Mouse (Mus musculus): Measurements from ENCODE around the gene Kat7.

The Kat7 gene

DNA sequence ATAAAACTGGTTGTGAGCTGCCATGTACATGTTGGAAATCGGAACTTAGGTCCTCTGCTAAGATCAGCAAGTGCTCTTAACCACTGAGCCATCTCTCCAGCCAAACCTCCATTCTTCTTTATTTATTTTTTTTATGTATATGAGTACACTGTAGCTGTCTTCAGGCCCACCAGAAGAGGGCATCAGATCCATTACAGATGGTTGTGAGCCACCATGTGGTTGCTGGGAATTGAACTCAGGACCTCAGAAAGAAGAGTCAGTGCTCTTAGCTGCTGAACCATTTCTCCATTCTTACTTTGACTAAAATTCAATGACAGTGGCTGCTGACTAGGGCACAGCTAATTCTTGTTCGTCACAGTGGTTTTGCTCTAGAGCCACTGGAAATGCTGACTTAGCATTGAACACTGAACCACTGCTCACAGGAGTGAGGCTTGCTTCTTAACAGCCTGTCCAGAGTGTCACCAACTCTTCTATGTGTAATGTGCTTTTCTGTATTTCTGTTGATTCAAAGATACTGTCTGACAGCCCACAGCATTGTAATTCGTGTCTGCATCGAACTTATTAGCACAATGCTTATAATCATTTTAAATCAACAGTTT, 30.9 kb downstream of the Kat7 start:
- DNase-seq (ENCODE audit: low spot score in 2 of 2) = no peak

DNA sequence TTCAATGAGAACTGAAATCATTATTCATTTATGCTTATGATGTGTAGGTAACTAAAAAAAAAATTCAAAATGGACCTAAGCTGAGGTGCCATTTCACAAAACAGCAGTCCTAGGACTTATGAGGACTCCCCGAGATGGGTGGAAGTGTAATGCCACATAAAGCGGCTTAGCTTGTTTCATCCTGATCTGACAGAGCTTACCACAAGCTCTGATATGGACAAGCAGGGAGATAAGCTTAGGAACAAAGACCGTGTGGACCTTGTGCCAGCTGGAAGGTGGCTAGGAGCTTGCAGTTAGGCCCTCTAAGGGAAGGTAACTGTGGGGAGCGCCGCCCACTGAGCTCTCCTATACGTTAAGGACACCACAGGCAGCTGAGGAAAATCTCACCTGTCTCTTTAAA, 34.0 kb downstream of the Kat7 start:
- no peak for DNase-seq (ENCODE audit: low spot score in 2 of 2)

DNA sequence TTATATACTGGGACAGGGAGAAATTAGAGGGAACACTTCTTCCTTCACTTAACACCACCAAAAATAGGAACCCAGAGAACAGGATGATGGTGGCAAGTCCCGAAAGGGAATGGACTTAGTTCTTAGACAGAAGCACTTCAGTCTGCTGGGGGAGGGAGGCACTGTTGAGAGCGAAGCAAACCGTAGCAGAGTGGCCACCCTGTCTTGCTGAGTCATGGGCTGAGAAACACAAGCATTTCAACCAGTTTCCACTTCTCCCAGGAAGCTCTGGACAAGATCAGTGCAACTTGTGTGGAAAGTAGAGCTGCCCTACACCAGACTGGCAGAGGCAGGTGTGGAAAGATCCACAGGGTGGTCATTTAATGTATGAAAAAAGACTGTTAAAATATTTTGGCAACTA, 35.4 kb downstream of the Kat7 start:
- no peak for DNase-seq (ENCODE audit: low spot score in 2 of 2)

- no peak for DNase-seq (ENCODE audit: low spot score in 2 of 2)
Measured at GRCm38 (mm10) chr11:95273661-95274060, 36.4 kb downstream of the Kat7 start.

GRCm38 (mm10) chr11:95266540-95267245, 43.4 kb downstream of the Kat7 start:
- DNase-seq (ENCODE audit: low spot score in 2 of 2) = no peak

DNA sequence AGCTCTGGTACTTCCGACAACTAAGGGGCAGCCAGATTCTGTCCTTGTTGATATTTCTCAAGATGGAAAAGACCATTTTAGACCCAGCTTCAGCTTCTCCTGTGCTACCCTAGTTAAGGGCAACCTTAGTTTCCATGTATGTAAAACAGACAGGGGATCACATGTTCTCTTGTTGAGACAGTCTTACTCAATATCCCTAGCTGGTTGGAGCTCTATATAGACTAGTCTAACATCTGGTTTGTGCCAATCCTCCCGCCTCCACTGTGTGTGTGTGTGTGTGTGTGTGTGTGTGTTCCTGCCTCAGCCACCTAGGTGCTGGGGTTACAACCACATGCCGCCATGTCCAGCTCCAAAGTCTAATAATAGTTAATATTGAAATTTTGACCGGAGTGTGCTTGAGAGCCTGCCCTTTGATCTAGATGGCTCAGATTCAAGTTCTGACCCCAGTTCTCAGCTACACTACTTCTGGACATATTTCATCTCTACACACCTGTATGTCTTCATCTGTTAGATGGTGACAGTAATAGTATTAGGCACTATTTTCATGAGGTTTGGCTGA, 45.5 kb downstream of the Kat7 start:
- DNase-seq (ENCODE audit: low spot score in 2 of 2) = no peak

DNA sequence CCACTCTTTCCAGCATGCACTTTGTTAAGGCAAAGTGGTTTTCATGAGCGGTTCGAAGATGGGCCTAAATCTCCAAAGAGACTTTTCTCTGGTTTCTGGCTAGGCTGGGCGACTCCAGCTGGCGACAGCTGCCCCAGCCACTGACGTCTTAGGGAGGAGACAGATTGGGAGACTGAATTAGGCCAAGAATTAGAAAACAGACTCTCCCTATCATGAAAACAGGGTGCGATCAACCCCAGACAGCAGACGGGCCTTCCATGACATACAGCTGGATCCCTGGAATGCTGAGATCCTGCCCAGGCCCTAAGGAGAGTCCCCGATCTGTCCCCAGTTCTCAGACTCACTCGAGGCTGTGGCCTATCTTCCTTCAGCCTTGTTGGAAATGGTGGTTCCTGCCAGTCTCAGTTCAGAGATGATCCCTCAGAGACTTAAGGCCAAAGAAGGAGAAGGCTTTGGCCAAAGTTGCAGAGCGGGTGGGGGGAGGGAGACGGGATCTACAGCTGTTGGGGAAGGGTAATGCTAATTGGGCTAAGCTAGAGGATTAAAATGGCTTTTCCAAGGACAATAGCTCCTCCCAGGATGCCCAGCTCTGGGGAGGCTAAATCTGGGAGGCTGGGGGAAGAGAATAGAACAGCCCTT, 46.1 kb downstream of the Kat7 start:
- DNase-seq (ENCODE audit: low spot score in 2 of 2) = no peak

DNA sequence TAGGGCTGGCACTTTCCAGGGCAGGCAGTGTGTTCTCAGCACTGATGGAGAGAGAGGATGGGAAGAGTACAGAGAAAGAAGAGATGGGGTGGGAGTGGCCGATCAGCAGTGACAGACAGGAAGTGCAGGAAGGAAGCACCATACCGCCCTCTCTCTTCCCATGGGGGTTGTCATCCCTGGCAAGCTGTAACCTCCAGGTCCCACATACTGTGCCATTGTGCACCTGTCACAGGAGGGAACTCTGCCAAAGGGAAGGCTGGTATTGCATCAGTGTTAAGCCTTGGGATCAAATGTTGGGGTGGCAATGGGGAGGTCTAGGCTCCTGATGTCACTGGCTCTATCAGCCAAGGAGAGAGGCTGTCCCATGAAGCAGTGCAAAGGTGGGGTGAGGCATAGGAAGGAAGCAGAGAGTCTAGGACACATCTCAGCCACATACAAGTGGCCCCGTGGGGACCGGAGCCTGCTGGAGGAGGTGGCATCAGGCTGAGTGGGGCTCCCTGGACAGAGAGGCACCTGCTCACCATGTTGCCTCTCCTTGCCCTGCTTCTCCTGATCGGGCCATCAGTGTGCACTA, 48.8 kb downstream of the Kat7 start, which contains the start of gene Tac4:
Gene Tac4, plus strand, starts transcription at position 352 of the 574 bp plus-strand sequence.
- no peak for DNase-seq (ENCODE audit: low spot score in 2 of 2)

GRCm38 (mm10) chr11:95259088-95259849, 50.8 kb downstream of the Kat7 start:
- peak; percentile 76 to 93 for DNase-seq (ENCODE audit: low spot score in 2 of 2)

- peak; percentile 50 to 77 for DNase-seq (ENCODE audit: low spot score in 2 of 2)
Measured at GRCm38 (mm10) chr11:95258490-95258889, 51.6 kb downstream of the Kat7 start.

- DNase-seq (ENCODE audit: low spot score in 2 of 2) = no peak
Measured at GRCm38 (mm10) chr11:95257930-95258329, 52.1 kb downstream of the Kat7 start.

DNA sequence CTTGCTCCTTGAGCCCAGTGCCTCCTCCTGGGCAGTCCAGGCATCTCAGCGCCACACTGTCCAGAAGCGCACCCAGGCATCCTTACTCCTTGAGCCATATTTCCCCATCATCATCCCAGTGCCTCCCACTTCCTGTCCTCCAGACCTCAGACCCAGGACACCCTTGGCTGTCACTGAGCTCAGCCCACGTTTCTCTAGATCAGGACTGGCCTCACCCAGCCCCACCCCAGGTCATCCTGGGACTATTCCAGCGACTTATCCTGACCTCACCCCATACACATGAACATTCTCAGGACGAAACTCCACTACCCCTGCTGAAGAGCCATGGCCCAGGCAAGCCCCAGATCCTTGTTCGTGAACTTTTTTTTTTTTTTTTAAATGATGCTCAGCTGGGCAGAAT, 54.3 kb downstream of the Kat7 start:
- DNase-seq (ENCODE audit: low spot score in 2 of 2) = no peak

DNA sequence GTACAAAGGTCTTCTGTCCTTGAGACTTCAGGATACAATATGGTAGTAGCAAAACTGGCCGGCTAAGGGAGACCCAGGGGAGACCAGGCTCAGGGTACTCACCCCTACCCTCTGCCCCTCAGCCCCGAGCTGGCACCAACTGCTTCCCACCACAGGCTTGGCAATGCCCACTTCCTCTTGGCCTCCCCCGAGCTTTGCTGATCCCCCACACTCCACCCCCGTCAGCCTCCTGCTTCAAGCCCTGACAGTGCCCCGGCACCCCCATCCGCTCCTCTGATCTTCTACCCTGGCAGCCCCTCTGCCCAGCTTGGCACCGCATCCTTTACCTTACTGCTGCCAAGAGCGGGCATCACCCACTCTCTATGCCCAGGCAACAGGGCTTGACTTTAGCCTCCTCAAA, 55.9 kb downstream of the Kat7 start:
- no peak for DNase-seq (ENCODE audit: low spot score in 2 of 2)

GRCm38 (mm10) chr11:95252104-95252503, 57.9 kb downstream of the Kat7 start:
- DNase-seq (ENCODE audit: low spot score in 2 of 2) = no peak

DNA sequence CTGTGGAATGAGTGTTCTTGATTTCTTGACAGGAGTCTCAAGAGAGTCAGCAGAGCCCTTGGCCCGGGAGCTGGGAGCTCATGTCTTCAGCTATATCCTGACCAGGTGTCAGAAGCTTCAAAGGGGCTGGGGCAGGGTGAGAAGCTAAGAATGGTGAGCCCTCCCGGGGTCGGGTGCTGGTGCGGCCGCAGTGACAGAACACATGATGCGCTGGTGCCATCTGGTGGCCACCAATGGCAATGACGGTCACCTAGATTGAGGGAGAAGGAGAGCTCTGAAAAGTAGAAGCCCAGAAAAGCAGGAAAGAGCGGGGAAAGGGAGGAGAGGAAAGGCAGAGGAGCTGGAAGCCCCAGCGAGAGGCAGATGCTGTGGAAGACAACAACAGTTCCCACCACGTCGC, 58.8 kb downstream of the Kat7 start:
- peak; percentile 44 to 77 for DNase-seq (ENCODE audit: low spot score in 2 of 2)

GRCm38 (mm10) chr11:95250110-95250509, 59.9 kb downstream of the Kat7 start:
- DNase-seq (ENCODE audit: low spot score in 2 of 2) = no peak

DNA sequence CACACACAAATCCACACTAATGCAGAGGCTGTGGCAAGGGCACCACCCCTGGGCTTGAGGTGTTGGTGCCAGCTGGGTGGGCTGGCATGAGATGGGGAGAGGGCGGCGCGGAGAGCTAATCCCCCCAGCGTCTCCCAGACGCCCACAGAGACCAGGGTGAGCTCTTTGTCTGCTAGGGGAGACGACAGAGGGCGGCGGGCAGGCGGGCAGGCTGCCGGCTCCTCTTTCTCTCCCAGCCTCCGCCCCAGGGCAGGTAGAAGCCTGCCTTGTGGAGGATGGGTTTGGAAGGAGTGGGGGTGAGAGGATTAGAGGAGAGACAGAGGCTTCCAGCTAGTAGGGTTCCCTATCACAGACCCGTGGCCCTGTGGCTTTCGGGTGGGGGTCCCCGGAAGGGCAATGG, 63.0 kb downstream of the Kat7 start:
- DNase-seq (ENCODE audit: low spot score in 2 of 2) = no peak

DNA sequence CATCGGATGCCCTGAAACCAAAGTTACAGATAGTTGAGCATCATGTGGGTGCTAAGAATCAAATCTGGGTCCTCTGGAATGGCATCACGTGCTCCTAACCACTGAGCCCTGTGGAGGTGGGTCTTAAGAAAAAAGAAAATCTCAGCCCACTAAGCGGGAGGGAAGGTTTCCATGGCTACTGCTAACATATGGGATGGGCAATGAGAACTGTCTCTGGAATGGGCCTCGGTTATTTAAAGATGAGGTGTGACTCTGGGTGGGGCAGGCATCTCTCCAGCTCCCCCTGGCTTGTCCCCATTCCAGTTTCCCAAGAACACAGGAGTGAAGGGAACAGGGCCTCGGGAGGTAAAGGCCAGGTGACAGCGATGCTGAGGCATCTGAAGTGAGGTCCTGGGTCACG, 64.6 kb downstream of the Kat7 start:
- DNase-seq (ENCODE audit: low spot score in 2 of 2) = no peak

DNA sequence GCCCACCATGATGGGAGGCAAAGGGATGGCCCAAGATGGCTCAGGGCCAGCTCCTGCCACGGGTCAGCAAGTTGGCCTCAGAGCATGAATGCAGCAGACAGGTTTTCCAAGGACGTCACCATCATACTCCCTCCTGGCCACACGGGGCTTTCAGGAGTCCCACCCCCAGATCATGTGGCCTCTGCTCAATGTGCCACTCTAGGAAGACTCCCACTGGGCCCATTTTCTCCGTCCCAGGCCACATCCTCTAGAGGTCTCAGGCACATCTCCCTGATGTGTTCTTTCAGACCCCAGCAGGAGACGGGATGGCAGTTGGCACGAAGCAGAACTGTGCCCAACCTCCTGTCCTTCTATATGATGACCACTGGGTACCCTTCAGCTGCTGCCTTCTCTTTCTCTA, 67.4 kb downstream of the Kat7 start:
- no peak for DNase-seq (ENCODE audit: low spot score in 2 of 2)

GRCm38 (mm10) chr11:95238477-95238876, 71.6 kb downstream of the Kat7 start:
- DNase-seq (ENCODE audit: low spot score in 2 of 2) = no peak

DNA sequence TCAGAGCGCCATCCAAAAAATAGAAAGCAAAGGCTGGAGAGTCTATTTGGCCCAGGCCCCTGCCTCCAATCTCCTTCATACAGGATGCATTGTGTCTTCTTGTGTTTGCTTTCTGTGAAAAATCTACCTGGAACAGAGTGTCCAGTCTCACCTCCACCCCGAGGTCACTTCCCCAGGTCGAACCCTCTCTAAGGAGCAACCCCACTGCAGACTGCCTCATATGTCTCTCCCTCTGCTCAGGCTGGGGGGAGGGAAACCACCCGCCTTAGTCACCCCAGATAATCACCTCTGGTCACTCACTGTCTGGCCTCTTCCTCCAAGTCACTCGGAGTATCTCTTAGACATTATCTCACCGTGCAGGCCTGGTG, 77.7 kb downstream of the Kat7 start:
- DNase-seq (ENCODE audit: low spot score in 2 of 2) = no peak
